Mouse (Mus musculus): Measurements from ENCODE around the gene Atg4d.

DNA sequence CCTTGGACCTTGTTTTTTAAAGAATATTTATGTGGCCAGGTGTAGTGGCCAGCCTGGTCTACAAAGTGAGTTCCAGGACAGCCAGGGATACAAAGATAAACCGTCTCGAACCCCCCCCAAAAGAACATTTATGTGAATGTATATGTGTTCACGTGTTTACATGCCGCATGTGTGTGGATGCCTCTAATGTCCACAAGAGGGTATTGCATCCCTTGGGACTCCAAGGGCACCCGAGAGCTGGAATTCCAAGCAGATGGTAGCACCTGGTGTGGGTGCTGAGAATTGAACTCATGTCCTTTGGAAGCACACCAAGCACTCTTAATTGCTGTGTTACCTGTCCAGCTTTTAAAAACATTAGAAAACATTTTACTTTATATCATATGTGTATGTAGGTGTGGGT is 18.5 kb downstream of the Atg4d start:
- peak; percentile 45 for TF ChIP-seq CTCF (IDR thresholded peaks at IDR 0.05; ENCODE audit: low read depth)
- TF ChIP-seq EP300 (optimal IDR thresholded peaks at IDR 0.05): no peak
